Mouse (Mus musculus) mouse embryonic stem cell (cell line): ENCODE data around the gene Ubap2l.

Source experiments
- in situ Hi-C, 2 experiments: fragments of 300-500 bp; cut with MboI; formaldehyde crosslinking; loops; 1 replicate in 1 of 2; 3 replicates in 1 of 2; pipeline ENCODE4 v1.14.3; 2019 to 2020; ENCODE audit warnings: low sequenced_read_pairs in 2 of 2, low pct_unique_long_range_greater_than_20kb in 1 of 2, mixed read lengths in 1 of 2; ENCODE audit not compliant: unreplicated experiment in 1 of 2

Gene Ubap2l

DNA sequence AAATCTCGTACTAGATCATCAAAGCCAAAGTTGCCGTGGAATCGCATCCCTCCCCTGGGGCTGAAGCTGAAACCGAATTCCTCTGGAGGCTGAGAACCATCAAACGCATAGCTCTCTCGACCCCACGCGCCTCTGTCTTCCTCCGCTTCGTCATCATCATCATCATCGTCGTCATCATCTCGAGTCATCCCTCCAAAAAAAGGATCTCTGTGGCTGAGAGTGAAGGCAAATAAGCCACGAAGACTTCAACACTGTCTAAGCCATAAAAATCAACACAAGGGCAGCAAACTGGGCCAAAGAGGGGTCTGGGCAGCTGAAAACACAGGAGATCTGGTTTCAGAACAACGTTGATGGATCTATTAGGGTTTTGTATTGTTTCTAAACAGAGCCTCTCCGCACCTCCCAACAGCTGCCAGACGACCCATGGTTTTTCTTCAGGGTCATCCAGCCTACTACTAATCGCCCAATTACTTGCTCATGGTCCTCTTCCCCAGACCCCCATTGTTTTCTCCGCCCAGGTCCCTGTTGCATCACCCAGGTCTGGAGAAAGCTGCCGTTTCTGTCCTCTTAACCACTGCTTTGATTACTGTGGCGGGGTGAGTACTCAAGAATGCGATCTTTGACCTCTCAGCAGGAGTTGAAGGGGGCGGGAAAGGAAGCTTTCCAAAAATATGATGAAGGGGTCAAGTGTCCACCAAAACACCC is 54.5 kb downstream of the Ubap2l start:
- in situ Hi-C loops: no loop called here

- in situ Hi-C loops: no loop called here
These were observed 57.5 kb downstream of the Ubap2l start for GRCm38 (mm10) chr3:89994807-89995515.

- in situ Hi-C loops: no loop called here
These were observed 64.6 kb downstream of the Ubap2l start for GRCm38 (mm10) chr3:89987822-89988221.

DNA sequence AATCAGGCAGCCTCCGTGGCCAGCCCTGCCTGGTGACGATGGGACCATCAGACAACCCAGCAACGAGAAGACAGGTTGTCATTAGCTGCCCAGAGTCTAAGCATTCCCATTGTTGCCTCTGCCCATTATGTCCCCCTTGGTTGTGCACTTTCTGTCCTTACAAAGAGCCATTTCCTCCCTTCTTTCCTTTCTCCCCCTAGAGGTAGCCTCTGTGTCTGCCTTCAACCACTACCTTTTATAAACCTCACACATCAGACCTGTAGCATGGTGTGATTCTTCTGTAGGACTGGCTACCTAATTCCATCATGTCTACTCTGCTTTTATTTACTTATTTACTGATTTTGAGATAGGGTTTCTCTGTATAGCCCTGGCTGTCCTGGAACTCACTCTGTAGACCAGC is 65.2 kb downstream of the Ubap2l start:
- in situ Hi-C loops: no loop called here

GRCm38 (mm10) chr3:89982426-89982825 is 70.0 kb downstream of the Ubap2l start:
- in situ Hi-C loops: no loop called here

DNA sequence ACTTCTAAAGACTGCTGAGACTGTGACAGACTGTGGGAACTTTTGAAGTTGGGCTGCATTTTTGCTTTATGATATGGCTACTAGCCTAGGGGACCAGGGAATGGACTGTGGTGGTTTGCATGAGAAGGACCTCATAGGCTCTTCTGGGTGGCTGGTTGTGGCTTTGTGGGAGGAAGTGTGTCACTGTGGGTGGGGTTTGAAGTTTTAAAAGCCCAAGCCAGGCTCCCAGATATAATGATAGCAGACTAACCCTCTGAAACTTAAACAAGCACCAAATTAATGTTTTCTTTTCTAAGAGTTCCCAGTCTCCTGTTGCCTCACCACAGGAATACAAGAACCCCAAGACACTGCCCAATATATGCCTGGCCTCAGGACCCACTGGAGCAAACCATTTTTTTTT is 75.6 kb downstream of the Ubap2l start:
- in situ Hi-C loops: no loop called here

DNA sequence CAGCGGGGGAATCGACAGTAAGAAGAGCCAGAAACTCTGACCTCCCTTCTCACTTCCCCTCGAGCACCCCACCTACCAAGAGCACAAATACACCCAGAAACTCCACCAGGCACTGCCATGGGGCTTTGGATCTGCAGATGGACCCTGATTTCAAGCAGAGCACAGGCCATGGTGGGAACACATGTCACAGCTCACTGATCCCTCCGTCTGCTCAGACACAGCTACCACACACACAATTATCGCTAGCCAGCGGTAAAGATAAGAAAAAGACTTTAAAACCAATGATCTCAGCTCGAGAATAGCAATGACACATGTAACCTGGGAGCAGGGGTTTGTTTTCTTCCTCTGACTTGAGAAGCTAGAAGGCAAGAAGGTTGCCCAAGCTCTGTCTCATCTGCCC is 83.9 kb downstream of the Ubap2l start:
- in situ Hi-C loops: no loop called here

GRCm38 (mm10) chr3:89966946-89967345 is 85.5 kb downstream of the Ubap2l start:
- in situ Hi-C loops: no loop called here

GRCm38 (mm10) chr3:89965972-89966371 is 86.5 kb downstream of the Ubap2l start:
- in situ Hi-C loops: no loop called here

DNA sequence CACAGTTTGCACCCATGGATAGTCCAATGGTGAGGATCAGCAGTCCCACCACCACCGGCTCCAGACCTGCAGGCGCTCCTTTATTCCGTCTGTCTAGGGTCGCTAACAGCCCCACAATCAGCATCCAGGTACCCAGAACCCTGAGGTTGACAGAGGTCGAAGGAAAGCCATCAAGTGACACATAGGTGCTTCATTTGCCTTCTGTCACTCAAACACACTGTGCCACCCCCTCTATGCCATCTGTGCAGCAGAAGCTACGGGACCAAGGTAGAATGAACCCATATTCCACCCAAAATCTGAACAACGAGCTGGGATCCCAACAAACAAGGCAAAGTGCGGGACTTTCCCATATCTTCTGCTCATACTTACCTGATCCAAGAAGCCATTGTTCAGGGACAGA is 86.9 kb downstream of the Ubap2l start:
- in situ Hi-C loops: no loop called here

DNA sequence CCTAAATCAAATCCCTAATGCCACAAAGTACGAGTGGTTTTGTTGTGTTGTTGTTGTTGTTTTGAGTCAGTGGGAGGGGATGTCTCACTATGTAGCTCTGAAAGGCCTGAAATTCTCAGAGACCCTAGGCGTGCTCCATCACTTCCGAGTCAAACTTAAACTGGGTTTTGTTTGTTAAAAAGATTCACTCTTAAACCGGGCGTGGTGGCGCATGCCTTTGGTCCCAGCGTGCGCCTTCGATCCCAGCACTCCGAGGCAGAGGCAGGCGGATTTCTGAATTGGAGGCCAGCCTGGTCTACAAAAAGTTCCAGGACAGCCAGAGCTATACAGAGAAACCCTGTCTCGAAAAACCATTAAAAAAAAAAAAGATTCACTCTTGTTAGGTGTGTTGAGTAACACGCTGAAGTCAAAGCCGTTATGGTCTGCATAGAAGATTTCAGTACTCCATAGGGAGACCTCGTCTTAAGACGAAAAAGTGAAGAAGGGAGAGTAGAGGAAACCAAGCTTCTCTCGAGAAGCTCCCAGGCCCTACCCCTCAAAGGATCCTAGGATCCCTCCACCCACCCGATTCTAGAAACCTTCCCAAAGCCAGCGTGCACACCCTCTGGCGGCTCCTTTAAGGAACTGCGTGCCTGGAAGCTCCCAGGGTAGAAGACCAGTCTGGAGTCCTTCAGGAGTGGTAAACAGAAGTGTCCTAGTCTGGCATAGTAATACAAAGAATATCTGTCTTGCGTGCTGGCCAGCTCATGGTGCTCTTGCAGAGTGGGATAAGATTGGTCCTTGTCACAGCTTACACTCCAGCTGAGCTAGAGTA is 88.3 kb downstream of the Ubap2l start:
- in situ Hi-C loops: no loop called here

DNA sequence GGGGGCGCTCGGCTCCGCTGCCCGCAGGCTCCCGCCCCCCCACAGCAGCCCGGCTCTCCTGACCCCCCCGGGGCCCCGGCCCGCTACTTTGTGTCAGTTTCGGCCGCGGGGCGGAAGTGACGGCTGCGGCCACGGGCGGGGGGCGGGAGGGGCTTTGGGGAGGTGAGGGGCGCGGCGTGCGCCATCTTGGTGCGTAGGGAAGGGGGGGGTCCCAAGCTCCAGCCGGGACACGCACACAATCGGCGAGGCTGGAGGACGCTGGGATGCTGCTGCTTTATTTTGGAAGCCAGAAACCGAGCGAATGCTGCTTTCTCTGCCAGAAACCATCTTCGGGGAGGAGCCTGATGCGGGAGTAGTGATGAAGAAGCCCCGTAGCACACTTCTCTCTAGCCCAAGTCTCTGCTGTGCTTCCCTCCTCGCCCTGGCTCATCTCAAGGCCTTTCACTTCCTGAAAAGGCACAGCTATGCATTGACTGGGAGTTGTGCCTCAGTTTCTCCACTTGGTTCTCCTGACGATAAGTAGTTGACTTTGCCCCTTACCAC is 89.1 kb downstream of the Ubap2l start, which contains the start of gene Atp8b2:
Atp8b2 (minus strand) TSS at position 288 of the 543 bp plus-strand sequence.
- in situ Hi-C loops: no loop called here

- in situ Hi-C loops: no loop called here
These were observed 89.6 kb downstream of the Ubap2l start for GRCm38 (mm10) chr3:89962751-89963220.

DNA sequence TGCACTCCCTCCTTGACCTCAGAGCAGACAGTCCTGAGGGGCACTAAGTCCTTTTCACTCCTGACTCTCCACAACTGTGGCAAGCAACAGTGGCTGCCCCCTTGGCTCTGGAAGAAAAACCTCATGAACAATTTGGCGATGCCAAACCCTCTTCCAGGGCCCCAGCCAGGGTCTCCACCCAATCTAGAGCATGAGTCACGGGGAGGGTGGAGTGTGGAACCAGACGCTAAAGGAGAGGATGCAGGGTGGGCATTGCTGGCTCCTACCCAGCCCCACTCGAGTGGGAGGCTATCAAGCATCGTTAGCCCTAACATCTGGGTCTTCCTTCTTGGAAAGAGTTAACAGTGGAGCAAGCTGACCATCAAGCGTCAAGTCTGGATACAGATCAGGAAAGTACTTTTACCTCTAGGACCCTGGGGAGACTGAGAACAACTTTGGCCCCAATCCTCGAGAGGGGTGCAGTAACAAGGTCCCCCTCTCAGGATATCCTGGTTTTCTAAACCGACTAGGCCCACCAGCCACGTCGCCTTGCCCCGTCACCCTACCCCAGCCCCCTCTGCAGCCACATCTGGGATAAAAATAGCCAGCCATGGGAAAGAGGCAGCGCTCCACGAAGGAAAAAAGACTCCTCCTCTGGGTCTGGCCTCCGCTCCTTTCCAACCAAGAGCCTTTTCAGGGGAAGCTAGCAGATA is 90.2 kb downstream of the Ubap2l start:
- in situ Hi-C loops: no loop called here

DNA sequence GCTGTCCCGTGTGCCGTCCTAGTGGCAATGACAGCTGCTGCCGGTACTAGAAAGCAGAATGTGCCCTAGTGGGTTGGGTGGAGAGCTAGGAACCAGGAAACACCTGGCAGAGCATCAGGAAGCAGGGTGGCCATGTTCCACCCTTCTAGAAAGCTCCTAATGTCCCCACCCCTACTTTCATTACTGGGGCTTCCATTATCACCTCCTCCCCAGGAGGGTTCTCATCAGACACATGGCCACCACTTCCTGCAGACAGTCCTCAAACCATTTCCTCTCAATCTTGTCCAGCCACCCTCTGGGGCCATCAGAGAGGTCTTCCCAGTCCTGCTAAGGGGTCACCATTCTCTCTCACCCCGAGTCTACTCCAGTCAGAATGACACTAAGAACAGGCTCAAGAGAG is 91.0 kb downstream of the Ubap2l start:
- in situ Hi-C loops: no loop called here

- in situ Hi-C loops: no loop called here
These were observed 92.0 kb downstream of the Ubap2l start for GRCm38 (mm10) chr3:89960469-89960868.

- in situ Hi-C loops: no loop called here
These were observed 93.0 kb downstream of the Ubap2l start for GRCm38 (mm10) chr3:89959435-89959834.

DNA sequence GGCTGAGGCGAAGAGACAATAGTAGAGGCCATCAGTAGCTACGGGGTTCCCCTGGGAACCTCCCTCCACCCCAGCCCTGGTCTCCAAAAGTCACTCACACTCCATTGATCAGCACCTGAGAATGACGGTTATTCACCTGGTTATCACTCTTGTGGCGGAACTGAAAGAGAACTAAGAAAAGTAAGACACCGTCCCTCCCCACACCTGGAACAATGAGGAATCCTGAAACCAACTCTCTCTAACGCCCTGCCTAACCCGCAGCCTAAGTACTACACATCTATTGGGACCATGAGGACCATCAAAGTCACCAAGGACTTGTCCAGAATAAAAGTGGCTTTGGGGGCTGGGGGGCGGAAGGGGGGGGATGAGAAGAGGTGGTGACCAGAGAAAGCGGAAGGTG is 94.5 kb downstream of the Ubap2l start:
- in situ Hi-C loops: no loop called here
